Mouse (Mus musculus) liver, embryonic 16.5 days (tissue): Measurements from ENCODE around the gene BC016579. TPM values are rescaled to one million over a fixed set of nuclear protein-coding genes. Genes with fewer than 3 reads are reported as not detected.

Experiments used
- ATAC-seq: fragments of 200-750 bp; cut with Nextera tagmentation; 2 replicates; pipeline ENCODE4 v1.8.0; 2017; ENCODE audit warnings: low read depth, mild to moderate bottlenecking, moderate number of reproducible peaks, moderate library complexity
- H3K27ac ChIP-seq: fragments of 300-500 bp; sonication (generic); 2 replicates; pipeline ENCODE4 v1.5.1; 2014; ENCODE audit warnings: mild to moderate bottlenecking, low read length
- H3K27me3 ChIP-seq: fragments of 300-500 bp; sonication (generic); 2 replicates; pipeline ENCODE4 v1.6.1; 2014; ENCODE audit warnings: low read depth, low read length, mixed read lengths; ENCODE audit not compliant: control insufficient read depth, insufficient read depth
- H3K36me3 ChIP-seq: fragments of 300-500 bp; sonication (generic); 2 replicates; pipeline ENCODE4 v1.6.1; 2014; ENCODE audit warnings: mild to moderate bottlenecking; ENCODE audit not compliant: control insufficient read depth, insufficient read depth
- H3K4me1 ChIP-seq: fragments of 300-500 bp; sonication (generic); 2 replicates; pipeline ENCODE4 v1.6.1; 2014; ENCODE audit warnings: low read depth, low read length, mixed read lengths; ENCODE audit not compliant: control insufficient read depth
- H3K4me2 ChIP-seq: fragments of 300-500 bp; sonication (generic); 2 replicates; pipeline ENCODE4 v1.6.1; 2014; ENCODE audit warnings: low read depth, low read length, mixed read lengths
- H3K4me3 ChIP-seq: fragments of 300-500 bp; sonication (generic); 2 replicates; pipeline ENCODE4 v1.5.1; 2014; ENCODE audit warnings: low read depth, mild to moderate bottlenecking, low read length
- H3K9ac ChIP-seq: fragments of 300-500 bp; sonication (generic); 2 replicates; pipeline ENCODE4 v1.6.1; 2014; ENCODE audit warnings: low read depth, low read length
- H3K9me3 ChIP-seq: fragments of 300-500 bp; sonication (generic); replicated peaks from 2 replicates; pipeline ENCODE4 v1.6.1; 2016; ENCODE audit warnings: low read length; ENCODE audit not compliant: control insufficient read depth
- WGBS: fragments of 180-500 bp; shearing (Covaris S2); extraction: QIAGEN DNeasy Blood & Tissue Kit; methylation state at CpG from one replicate; pipeline ENCODE4 v1.1.7; 2014; ENCODE audit not compliant: insufficient replicate concordance; 5-methylcytosine and 5-hydroxymethylcytosine counted together
- polyA plus RNA-seq: library from polyadenylated mRNA; unstranded; fragments of >200 nt; fragmentation: Nextera tagmentation; extraction: Ambion mirVana; gene quantifications from 2 replicates; pipeline ENCODE4 v1.2.1, GENCODE M21; 2015

BC016579 gene
- polyA plus RNA-seq, 1 experiment from 2014 or later: 0.32 TPM

DNA sequence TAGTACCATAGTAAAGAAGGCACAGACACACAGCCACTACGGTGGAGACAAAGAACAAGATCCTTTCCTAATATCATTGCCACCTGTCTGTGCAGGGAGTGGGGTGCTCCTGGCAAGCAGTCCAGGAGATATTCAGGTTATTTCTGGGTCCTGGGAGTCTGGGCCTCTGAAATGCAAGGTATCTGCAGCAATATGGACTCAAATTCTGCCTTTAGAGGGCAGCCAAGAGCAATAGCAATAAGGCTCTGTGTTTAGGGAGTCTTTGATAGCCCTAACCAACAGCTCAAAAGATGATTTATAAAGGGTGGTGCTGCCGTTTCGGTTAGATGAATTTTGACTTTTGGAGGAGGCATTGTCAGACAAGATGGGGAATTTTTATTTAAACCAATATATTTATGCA is 44.6 kb downstream of the BC016579 start:
- H3K4me3 ChIP-seq: no peak overlapping the region
- no peaks in the 10 kb centered on the region; the same call in none of the 2 replicates for H3K4me1 ChIP-seq
- 37% methylated on average over 3 of the region's 3 CpGs for WGBS
- H3K9ac ChIP-seq: no peak overlapping the region
- no peak overlapping the region for H3K4me2 ChIP-seq
- H3K27me3 ChIP-seq: no peaks in the 10 kb centered on the region
- peak overlapping the region; percentile 48; the same call in 1 of the 2 replicates for H3K27ac ChIP-seq
- no peaks in the 10 kb centered on the region for H3K9me3 ChIP-seq
- no peak for ATAC-seq
- H3K36me3 ChIP-seq: no peaks in the 10 kb centered on the region

DNA sequence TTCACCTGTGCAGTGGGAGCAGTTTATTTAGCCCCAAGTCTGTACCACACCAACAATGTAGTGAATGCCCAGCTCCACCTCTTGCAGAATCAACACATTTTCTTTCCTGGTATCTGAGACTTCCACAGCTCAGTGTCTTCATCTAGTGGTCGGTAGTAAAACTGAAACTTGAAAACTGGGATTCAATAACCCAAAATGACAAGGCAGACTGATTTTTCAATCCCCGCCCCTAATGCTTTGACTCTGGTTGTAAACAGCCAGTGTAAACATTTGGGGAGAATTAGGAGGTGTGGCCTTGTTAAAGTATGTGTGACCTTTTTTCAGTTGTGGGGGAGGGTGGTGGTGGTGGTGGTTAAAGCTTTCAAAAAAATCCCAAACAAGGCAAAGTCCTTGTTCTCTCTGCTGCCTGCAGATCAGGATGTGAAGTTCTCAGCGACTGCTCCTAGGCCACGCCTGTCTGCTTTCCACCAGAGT is 45.4 kb downstream of the BC016579 start:
- Histone ChIP-seq H3K9me3 (no peaks in the 10 kb centered on the region), H3K36me3 (no peaks in the 10 kb centered on the region), H3K4me2 (no peak overlapping the region), H3K27ac (no peak overlapping the region; the same call in 1 of the 2 replicates), H3K9ac (no peak overlapping the region), H3K4me3 (no peak overlapping the region), H3K4me1 (no peaks in the 10 kb centered on the region; the same call in none of the 2 replicates), H3K27me3 (no peaks in the 10 kb centered on the region)
- peak; percentile 89 for ATAC-seq
- WGBS: 25% methylated on average over 4 of the region's 4 CpGs

DNA sequence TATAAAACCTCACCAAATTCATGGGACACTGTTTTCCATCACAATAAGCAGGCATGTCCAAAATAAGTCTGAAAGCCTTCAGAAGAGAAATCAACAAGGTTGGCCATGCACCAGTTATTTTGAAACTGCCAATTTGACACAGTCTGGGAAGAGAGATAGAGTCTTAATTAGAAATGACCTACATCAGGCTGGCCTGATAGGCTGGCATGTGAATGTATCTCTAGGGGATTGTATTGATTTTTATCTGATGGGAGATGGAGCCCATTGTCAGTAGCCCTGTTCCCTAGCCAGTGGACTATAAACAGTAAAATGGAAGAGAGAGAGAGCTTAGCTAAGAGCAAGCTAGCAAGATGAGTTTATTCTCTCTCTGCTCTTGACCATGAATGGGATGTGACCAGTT is 58.4 kb downstream of the BC016579 start:
- Histone ChIP-seq H3K27ac (no peak overlapping the region), H3K9me3 (no peaks in the 10 kb centered on the region), H3K4me3 (no peak overlapping the region), H3K4me2 (no peak overlapping the region), H3K36me3 (no peaks in the 10 kb centered on the region), H3K9ac (no peak overlapping the region), H3K27me3 (no peaks in the 10 kb centered on the region), H3K4me1 (no peaks in the 10 kb centered on the region)
- ATAC-seq: no peak

DNA sequence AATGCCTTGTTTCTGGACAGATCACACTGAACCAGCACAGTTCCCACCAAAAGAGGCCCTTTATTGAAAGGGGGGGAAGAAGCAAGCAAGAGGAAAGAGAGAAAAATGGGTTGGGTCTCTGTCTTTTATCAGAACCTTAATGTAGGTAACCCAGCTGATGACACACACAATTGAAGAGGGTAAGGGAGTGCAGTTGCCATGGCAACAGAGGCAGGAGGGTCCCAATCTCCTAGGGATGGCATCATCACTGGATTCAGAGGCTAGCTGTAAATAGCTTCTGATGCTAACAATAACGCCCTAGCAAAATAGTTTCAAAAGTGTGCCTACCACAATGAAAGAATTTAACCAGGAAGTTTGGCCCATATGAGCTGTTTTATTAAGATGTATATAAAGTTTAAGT is 60.2 kb downstream of the BC016579 start:
- Histone ChIP-seq H3K9me3 (no peaks in the 10 kb centered on the region), H3K4me1 (no peaks in the 10 kb centered on the region), H3K9ac (no peak overlapping the region), H3K27me3 (no peaks in the 10 kb centered on the region), H3K27ac (no peak overlapping the region), H3K36me3 (no peaks in the 10 kb centered on the region), H3K4me3 (no peak overlapping the region), H3K4me2 (no peak overlapping the region)
- ATAC-seq: no peak
- 68% methylated on average over 1 of the region's 1 CpGs for WGBS

DNA sequence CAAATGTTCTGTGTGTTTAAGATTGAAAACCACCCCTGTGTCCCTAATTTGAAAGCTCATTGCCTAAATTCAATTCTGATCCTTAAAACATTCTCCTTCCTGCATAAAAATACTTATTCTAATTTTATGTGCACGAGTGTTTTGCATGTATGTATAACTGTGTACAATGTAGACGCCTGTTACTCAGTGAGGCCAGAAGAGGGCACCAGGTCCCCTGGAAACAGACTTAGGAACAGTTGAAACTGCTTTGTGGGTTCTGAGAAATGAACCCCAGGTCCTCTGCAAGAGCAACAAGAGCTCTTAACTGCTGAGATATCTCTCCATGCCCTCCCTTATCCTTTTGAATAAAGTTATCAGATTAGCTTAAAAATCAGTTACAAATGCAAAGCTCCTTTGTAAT is 71.4 kb downstream of the BC016579 start:
- ATAC-seq: no peak
- 11% methylated on average over 2 of the region's 2 CpGs for WGBS

DNA sequence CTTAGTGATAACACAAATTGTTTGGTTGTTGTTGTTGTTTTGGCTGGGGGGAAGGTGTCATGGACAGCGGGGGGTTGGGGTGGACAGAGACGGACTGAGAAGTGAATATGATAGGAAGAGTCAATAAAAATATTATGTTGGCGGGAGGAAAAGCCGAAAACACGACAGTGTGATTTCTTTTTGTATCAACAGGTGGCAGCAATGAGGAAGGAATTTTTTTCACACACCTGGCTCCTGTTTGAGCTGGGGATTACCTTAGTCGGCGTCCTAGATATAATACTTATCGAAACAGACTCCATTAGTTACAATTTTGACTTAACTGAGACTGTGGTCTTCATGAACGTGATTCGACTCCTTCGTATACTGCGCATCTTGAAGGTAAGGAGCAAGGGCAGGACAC is 74.0 kb downstream of the BC016579 start:
- H3K36me3 ChIP-seq: no peaks in the 10 kb centered on the region
- H3K4me1 ChIP-seq: no peaks in the 10 kb centered on the region
- H3K4me3 ChIP-seq: no peak overlapping the region
- no peak overlapping the region for H3K4me2 ChIP-seq
- WGBS: 54% methylated on average over 12 of the region's 12 CpGs
- H3K27me3 ChIP-seq: no peaks in the 10 kb centered on the region
- ATAC-seq: no peak
- H3K9ac ChIP-seq: no peak overlapping the region
- no peaks in the 10 kb centered on the region for H3K9me3 ChIP-seq
- no peak overlapping the region for H3K27ac ChIP-seq

More for the DNA sequence above, 71.4 kb downstream of the BC016579 start:
- Histone ChIP-seq H3K4me2 (no peak overlapping the region), H3K4me3 (no peak overlapping the region), H3K27ac (no peak overlapping the region), H3K4me1 (no peaks in the 10 kb centered on the region), H3K27me3 (no peaks in the 10 kb centered on the region), H3K36me3 (no peaks in the 10 kb centered on the region), H3K9ac (no peak overlapping the region), H3K9me3 (no peaks in the 10 kb centered on the region)

Other genes starting within 250 kb of the BC016579 start
- 0.67 and 0.72 TPM in 2 replicates for gene Cd200, start 245.0 kb downstream of the BC016579 start, polyA plus RNA-seq
- gene Gm609, start 161.1 kb downstream of the BC016579 start, polyA plus RNA-seq: 0.04 and 0.05 TPM in 2 replicates
- not detected in 2 replicates for gene Gm17783, start 122.0 kb downstream of the BC016579 start, polyA plus RNA-seq
- gene Slc9c1, start 118.8 kb downstream of the BC016579 start, polyA plus RNA-seq: not detected in 2 replicates
- gene Gcsam, start 43.7 kb downstream of the BC016579 start, polyA plus RNA-seq: 1.8 and 1.9 TPM in 2 replicates
- 0.11 and 0.13 TPM in 2 replicates for gene Tmprss7, start 39.6 kb upstream of the BC016579 start, polyA plus RNA-seq
- 0.09 and 0.26 TPM in 2 replicates for gene Tagln3, start 70.5 kb upstream of the BC016579 start, polyA plus RNA-seq
- 13.6 and 15.5 TPM in 2 replicates for gene Abhd10, start 88.9 kb upstream of the BC016579 start, polyA plus RNA-seq